Mouse (Mus musculus): ENCODE measurements around the gene Hunk. TPM values are rescaled to one million over a fixed set of nuclear protein-coding genes. Genes with fewer than 3 reads are reported as not detected.

Gene Hunk
- polyA plus RNA-seq, 1 experiment from 2014 or later, result 5.6 TPM

DNA sequence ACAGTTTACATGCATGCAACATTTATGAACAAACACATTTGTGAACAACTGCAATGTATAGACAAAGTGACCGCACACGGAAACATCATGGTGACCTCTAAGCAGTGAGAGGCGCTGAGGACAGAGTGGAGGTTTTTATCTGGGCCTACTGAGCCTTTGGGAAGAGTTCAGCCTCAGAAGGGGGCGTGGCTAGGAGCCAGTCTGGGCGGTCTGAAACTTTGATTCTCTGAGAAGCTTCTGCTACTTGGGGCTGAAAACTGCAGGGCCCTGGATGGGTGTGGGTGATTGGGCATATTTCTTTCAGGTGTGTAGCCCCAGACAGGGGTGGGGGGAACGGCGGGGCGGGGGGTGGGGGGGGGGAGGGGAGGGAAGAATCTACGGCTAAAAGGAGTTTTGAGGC is 14.5 kb downstream of the Hunk start:
- no peak overlapping the region for H3K9ac ChIP-seq (ENCODE audit: low read depth, low read length)
- DNase-seq (ENCODE audit: low spot score) (no peak), ATAC-seq (replicated peaks; ENCODE audit: low FRiP score) (no peak)
- no peak overlapping the region for H3K4me2 ChIP-seq
- H3K36me3 ChIP-seq (ENCODE audit: control insufficient read depth, insufficient read depth, low read length), result no peaks in the 10 kb centered on the region
- H3K4me1 ChIP-seq (replicated peaks; ENCODE audit: control insufficient read depth, insufficient read depth, low read length), result no peaks in the 10 kb centered on the region; the same call in 1 of the 2 replicates
- 25% methylated on average over 6 of the region's 9 CpGs for WGBS
- peaks cover 4% of the 10 kb centered on the region; the same call in 1 of the 2 replicates for H3K27me3 ChIP-seq (replicated peaks; ENCODE audit: control insufficient read depth, insufficient read depth, low read length)
- no peaks in the 10 kb centered on the region for H3K9me3 ChIP-seq (ENCODE audit: control insufficient read depth, low read length)
- H3K4me3 ChIP-seq (ENCODE audit: low read depth, low read length), result no peak overlapping the region
- no peak overlapping the region for H3K27ac ChIP-seq (ENCODE audit: low read depth, low read length)

DNA sequence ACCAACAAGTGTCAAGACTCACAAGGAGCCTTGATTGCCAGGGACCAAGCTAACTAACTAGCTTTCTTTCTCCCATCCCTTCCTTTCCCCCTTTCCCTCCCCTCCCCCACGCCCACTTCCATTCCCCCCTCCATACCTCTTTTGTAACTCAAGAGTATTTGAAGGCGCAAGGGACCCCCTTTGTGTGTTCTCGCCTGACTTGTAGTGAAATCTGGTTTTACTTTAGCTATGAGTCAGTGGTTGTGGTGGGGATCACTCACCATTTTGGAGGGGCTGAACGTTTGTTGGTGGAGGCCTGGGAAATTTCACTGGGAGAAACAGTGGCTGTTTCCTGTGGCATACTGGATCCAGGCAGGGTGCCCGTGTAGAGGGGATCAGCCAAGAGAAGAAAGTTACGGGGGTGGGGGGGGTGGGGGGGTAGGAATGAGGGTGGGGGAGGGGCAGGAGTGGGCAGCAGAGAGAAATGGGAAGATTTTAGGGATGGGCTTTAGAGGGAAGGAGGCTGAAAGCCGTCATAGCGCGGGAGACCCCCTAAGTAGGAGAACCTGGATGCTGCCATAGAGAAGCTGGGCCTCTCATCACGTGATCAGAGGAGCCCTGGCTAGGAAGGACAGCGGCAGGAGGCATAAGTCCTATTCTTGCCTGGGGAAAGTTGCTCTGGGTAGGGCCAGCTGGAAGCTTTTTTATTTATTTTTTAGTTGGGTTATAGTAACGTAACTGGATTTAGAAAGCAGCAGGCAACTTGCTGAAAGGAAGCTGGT is 15.3 kb downstream of the Hunk start:
- no peak; the same call in 1 of the 2 replicates for ATAC-seq (replicated peaks; ENCODE audit: low FRiP score)
- no peaks in the 10 kb centered on the region; the same call in 1 of the 2 replicates for H3K4me1 ChIP-seq (replicated peaks; ENCODE audit: control insufficient read depth, insufficient read depth, low read length)
- H3K4me2 ChIP-seq, result no peak overlapping the region
- no peaks in the 10 kb centered on the region for H3K36me3 ChIP-seq (ENCODE audit: control insufficient read depth, insufficient read depth, low read length)
- WGBS, result 29% methylated on average over 12 of the region's 12 CpGs
- DNase-seq (ENCODE audit: low spot score), result no peak
- H3K27me3 ChIP-seq (replicated peaks; ENCODE audit: control insufficient read depth, insufficient read depth, low read length), result peaks cover 4% of the 10 kb centered on the region; the same call in 1 of the 2 replicates
- H3K4me3 ChIP-seq (ENCODE audit: low read depth, low read length), result no peak overlapping the region
- H3K9ac ChIP-seq (ENCODE audit: low read depth, low read length), result no peak overlapping the region
- H3K27ac ChIP-seq (ENCODE audit: low read depth, low read length), result no peak overlapping the region
- H3K9me3 ChIP-seq (ENCODE audit: control insufficient read depth, low read length), result no peaks in the 10 kb centered on the region

DNA sequence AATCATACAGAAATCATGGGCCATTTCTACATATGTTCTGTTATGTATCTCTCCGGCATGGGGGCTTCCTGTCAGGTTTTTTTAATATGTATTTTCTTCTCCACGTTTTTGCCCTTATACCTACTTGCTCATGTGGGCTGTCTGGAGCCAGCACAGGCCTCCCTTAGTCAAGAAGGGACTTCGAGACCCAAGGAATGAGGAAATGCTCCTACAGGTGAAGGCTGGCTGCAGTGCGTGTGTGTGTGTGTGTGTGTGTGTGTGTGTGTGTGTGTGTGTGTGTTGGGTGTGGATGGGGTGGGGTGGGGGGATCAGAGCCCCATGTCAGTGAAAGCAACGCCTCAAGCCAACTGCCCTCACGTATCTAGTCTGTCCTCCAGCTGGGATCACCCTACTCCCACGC is 16.5 kb downstream of the Hunk start:
- Histone ChIP-seq H3K9ac (ENCODE audit: low read depth, low read length) (no peak overlapping the region), H3K4me2 (no peak overlapping the region), H3K36me3 (ENCODE audit: control insufficient read depth, insufficient read depth, low read length) (no peaks in the 10 kb centered on the region), H3K4me1 (replicated peaks; ENCODE audit: control insufficient read depth, insufficient read depth, low read length) (no peaks in the 10 kb centered on the region; the same call in 1 of the 2 replicates), H3K4me3 (ENCODE audit: low read depth, low read length) (no peak overlapping the region), H3K27me3 (replicated peaks; ENCODE audit: control insufficient read depth, insufficient read depth, low read length) (no peaks in the 10 kb centered on the region), H3K27ac (ENCODE audit: low read depth, low read length) (no peak overlapping the region), H3K9me3 (ENCODE audit: control insufficient read depth, low read length) (no peaks in the 10 kb centered on the region)
- 74% methylated on average over 7 of the region's 7 CpGs for WGBS
- no peak for ATAC-seq (replicated peaks; ENCODE audit: low FRiP score)
- no peak for DNase-seq (ENCODE audit: low spot score)

DNA sequence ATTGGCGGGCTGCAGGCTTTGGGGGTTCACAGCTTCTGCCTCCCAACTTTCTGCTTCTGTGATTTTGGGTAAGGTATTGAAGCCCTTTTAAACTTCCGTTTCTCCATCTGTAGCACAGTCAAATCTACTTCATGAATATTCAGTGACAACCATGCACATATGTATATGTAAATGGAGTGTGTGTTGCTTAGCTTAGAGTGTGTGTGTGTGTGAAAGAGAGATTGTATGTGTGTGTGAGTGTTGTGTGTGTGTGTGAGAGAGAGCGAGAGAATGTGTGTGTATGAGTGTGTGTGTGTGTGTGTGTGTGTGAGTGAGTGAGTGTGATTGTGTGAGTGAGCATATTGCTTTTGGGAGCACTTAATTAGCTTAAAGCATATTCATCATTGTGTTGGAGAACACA is 19.4 kb downstream of the Hunk start:
- H3K9me3 ChIP-seq (ENCODE audit: control insufficient read depth, low read length), result no peaks in the 10 kb centered on the region
- DNase-seq (ENCODE audit: low spot score), result no peak
- H3K9ac ChIP-seq (ENCODE audit: low read depth, low read length), result no peak overlapping the region
- H3K36me3 ChIP-seq (ENCODE audit: control insufficient read depth, insufficient read depth, low read length), result no peaks in the 10 kb centered on the region
- no peak overlapping the region for H3K27ac ChIP-seq (ENCODE audit: low read depth, low read length)
- WGBS, result 75% methylated on average over 3 of the region's 3 CpGs
- H3K4me2 ChIP-seq, result no peak overlapping the region
- H3K27me3 ChIP-seq (replicated peaks; ENCODE audit: control insufficient read depth, insufficient read depth, low read length), result no peaks in the 10 kb centered on the region
- H3K4me1 ChIP-seq (replicated peaks; ENCODE audit: control insufficient read depth, insufficient read depth, low read length), result no peaks in the 10 kb centered on the region; the same call in 1 of the 2 replicates
- ATAC-seq (replicated peaks; ENCODE audit: low FRiP score), result no peak
- no peak overlapping the region for H3K4me3 ChIP-seq (ENCODE audit: low read depth, low read length)

DNA sequence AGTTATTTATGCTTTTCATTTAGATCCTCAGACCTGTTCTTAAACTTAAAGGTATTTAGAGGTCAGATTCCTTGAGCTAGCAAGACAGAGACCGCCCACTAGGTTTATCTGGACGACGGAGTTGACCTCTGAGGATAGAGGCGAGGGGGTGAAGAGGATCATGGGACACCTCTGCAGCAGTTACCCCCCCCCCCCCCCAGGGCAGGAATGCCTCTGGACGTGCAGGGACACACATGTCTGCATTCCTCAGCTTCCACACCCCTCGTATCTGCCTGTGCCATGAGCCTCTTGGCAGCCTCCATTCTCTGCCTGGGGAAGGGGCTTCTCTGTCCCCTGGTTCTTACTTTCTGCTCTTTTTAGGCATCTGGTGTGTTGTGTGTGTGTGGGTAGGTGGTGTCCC is 19.8 kb downstream of the Hunk start:
- DNase-seq (ENCODE audit: low spot score) (no peak), ATAC-seq (replicated peaks; ENCODE audit: low FRiP score) (no peak)
- Histone ChIP-seq H3K27me3 (replicated peaks; ENCODE audit: control insufficient read depth, insufficient read depth, low read length) (no peaks in the 10 kb centered on the region), H3K27ac (ENCODE audit: low read depth, low read length) (no peak overlapping the region), H3K9ac (ENCODE audit: low read depth, low read length) (no peak overlapping the region), H3K4me3 (ENCODE audit: low read depth, low read length) (no peak overlapping the region), H3K9me3 (ENCODE audit: control insufficient read depth, low read length) (no peaks in the 10 kb centered on the region), H3K4me1 (replicated peaks; ENCODE audit: control insufficient read depth, insufficient read depth, low read length) (no peaks in the 10 kb centered on the region; the same call in 1 of the 2 replicates), H3K4me2 (no peak overlapping the region), H3K36me3 (ENCODE audit: control insufficient read depth, insufficient read depth, low read length) (no peaks in the 10 kb centered on the region)
- WGBS, result 41% methylated on average over 6 of the region's 6 CpGs

DNA sequence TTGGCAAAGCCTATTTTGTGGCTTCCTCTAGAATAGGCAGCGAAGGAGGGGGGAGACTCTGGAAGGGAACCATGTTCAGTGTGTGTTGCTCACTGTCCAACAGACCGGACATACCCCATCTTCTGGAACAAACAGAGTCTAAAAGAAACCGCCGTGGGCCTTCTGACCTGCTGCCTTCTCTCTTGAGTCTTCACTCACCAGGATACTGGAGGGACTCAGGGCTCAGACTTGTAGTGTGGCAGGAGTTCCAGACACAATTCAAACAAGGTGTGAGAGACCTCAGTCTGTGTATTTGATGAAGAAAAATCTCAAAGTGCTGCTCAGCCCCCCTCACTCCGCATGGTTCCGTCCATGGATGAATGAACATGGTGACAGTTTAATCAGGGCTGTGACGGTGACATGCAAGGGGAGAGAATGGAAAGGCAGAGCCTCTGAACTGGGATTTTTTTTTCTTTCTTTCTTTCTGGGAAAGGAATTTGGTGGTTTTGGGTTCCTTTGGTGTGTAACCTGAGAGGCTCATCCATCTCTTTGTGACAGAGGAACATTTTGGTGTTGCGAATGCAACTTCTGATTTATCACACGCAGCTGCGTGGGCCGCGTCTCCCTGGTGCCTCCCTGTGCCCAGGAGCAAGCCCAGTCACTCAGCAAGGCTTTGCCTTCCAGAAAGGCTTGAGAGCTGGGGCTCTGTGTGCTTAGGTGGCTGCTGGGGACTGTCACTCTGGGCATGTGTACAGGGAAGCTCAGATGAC is 21.9 kb downstream of the Hunk start:
- no peaks in the 10 kb centered on the region for H3K9me3 ChIP-seq (ENCODE audit: control insufficient read depth, low read length)
- H3K4me1 ChIP-seq (replicated peaks; ENCODE audit: control insufficient read depth, insufficient read depth, low read length), result no peaks in the 10 kb centered on the region; the same call in 1 of the 2 replicates
- 56% methylated on average over 12 of the region's 12 CpGs for WGBS
- no peak for ATAC-seq (replicated peaks; ENCODE audit: low FRiP score)
- H3K4me2 ChIP-seq, result no peak overlapping the region
- no peak overlapping the region for H3K9ac ChIP-seq (ENCODE audit: low read depth, low read length)
- DNase-seq (ENCODE audit: low spot score), result no peak
- H3K27ac ChIP-seq (ENCODE audit: low read depth, low read length), result peak overlapping the region; percentile 54
- no peak overlapping the region for H3K4me3 ChIP-seq (ENCODE audit: low read depth, low read length)
- H3K36me3 ChIP-seq (ENCODE audit: control insufficient read depth, insufficient read depth, low read length), result no peaks in the 10 kb centered on the region
- H3K27me3 ChIP-seq (replicated peaks; ENCODE audit: control insufficient read depth, insufficient read depth, low read length), result no peaks in the 10 kb centered on the region

DNA sequence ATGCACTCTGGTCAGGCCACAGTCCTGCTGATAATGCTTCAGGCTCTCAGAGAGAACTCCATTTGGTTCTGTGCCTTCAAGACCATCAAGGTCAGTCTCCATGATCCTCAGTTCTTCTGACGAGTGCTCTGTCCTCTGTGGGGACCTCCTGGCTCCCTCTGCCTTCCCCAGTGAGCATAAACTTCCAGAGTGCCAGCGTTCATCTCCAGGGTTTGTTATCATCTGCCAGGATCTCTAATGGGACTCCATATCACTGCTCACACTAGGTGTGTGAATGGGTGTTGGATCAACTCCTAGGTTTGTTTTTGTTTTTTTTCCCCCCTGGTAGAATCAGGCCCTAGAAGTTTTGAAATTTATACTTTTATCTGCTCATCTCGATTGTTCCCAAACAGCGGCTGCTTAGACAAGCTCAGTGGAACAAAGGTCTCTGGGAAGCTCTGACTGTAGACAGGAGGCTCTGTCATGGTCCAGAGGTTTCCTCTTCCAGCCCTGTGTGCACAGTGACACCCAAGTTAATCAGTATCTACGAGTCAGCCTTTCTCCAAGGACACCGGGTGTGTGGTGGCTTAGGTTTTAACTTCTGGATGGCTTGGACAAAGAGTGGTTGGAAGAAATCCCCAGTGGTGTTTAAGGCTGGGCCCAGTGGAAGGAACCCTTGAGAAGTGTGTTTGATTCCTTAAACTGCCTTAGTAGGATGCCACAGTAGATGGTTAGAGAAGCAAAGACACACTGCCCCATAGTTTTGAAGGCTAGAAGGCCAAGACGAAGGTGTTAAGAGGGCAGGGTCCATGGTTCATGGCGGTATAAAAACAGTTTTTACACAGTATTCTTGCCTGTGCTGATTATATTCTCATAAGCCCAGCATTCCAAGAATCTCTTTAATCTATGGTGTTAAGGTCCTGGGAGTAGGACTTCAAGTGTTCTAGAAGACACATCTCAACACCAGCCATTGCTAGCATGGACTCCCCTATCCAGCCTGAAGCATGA is 26.6 kb downstream of the Hunk start:
- no peaks in the 10 kb centered on the region for H3K27me3 ChIP-seq (replicated peaks; ENCODE audit: control insufficient read depth, insufficient read depth, low read length)
- DNase-seq (ENCODE audit: low spot score), result no peak
- peak overlapping the region; percentile 71 for H3K27ac ChIP-seq (ENCODE audit: low read depth, low read length)
- no peaks in the 10 kb centered on the region; the same call in 1 of the 2 replicates for H3K4me1 ChIP-seq (replicated peaks; ENCODE audit: control insufficient read depth, insufficient read depth, low read length)
- no peak overlapping the region for H3K9ac ChIP-seq (ENCODE audit: low read depth, low read length)
- 0 out of 2 replicates have a peak, but pooled peaks cover 3% of the 10 kb centered on the region for H3K36me3 ChIP-seq (ENCODE audit: control insufficient read depth, insufficient read depth, low read length)
- peak; percentile 80 for ATAC-seq (replicated peaks; ENCODE audit: low FRiP score)
- 65% methylated on average over 8 of the region's 8 CpGs for WGBS
- H3K4me2 ChIP-seq, result no peak overlapping the region
- H3K4me3 ChIP-seq (ENCODE audit: low read depth, low read length), result no peak overlapping the region
- H3K9me3 ChIP-seq (ENCODE audit: control insufficient read depth, low read length), result no peaks in the 10 kb centered on the region

DNA sequence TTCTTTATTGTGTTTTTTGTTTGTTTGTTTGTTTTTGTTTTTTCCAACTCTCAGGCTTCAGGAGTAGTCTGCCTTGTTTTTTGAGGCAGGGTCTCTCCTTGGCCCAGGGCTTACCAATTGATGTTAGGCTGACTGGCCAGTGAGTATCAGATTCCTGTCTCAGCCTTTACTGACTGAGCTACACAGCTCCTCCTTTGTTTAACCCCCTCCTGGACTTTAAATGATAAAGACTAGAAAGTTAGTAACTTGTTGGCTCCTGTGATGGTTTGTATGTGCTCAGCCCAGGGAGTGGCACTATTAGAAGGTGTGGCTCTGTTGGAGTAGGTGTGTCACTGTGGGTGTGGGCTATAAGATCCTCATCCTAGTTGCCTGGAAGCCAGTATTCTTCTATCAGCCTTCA is 30.8 kb downstream of the Hunk start:
- no peaks in the 10 kb centered on the region for H3K9me3 ChIP-seq (ENCODE audit: control insufficient read depth, low read length)
- no peak overlapping the region for H3K4me3 ChIP-seq (ENCODE audit: low read depth, low read length)
- DNase-seq (ENCODE audit: low spot score), result no peak
- H3K9ac ChIP-seq (ENCODE audit: low read depth, low read length), result no peak overlapping the region
- H3K4me2 ChIP-seq, result no peak overlapping the region
- peaks cover 11% of the 10 kb centered on the region for H3K4me1 ChIP-seq (replicated peaks; ENCODE audit: control insufficient read depth, insufficient read depth, low read length)
- no peak overlapping the region for H3K27ac ChIP-seq (ENCODE audit: low read depth, low read length)
- no peaks in the 10 kb centered on the region for H3K27me3 ChIP-seq (replicated peaks; ENCODE audit: control insufficient read depth, insufficient read depth, low read length)
- ATAC-seq (replicated peaks; ENCODE audit: low FRiP score), result no peak
- 0 out of 2 replicates have a peak, but pooled peaks cover 3% of the 10 kb centered on the region for H3K36me3 ChIP-seq (ENCODE audit: control insufficient read depth, insufficient read depth, low read length)
